ENCODE assay signal across 15 mouse cellular contexts in genomic region chr6:93150531-93150930, GRCm38 (mm10).
DNase-seq lines count a peak whose midpoint lies in the region; ATAC-seq and TF ChIP-seq lines count a peak whose summit lies in the region.
"Had no signal": no experiment of that assay in that cellular context is flagged by ENCODE, and none has a peak within 500 bp of the region (broad histone marks: within the 10 kb centered on the region; RNA-seq: fewer than 3 reads in every experiment).

No protein-coding gene starts in this region.

- ATAC-seq in lung, embryonic 14.5 days (ENCODE audit: insufficient read depth), result peak; percentile 87

- H3K27me3 ChIP-seq in heart, embryonic 10.5 days (ENCODE audit: insufficient read depth, poor library complexity, severe bottlenecking), result no peaks in the 10 kb centered on the region
- no peaks in the 10 kb centered on the region for H3K27me3 ChIP-seq in lung, embryonic 14.5 days (ENCODE audit: insufficient read depth, low read length)
- H3K27me3 ChIP-seq: heart, embryonic 15.5 days; midbrain, embryonic 12.5 days had no signal

- H3K9ac ChIP-seq in lung, embryonic 14.5 days, result no peak overlapping the region
- H3K9ac ChIP-seq: heart, embryonic 15.5 days; liver, embryonic 14.5 days; midbrain, embryonic 12.5 days had no signal

- H3K4me1 ChIP-seq in heart, embryonic 10.5 days, result 0 out of 2 replicates have a peak, but pooled peaks cover 6% of the 10 kb centered on the region
- H3K4me1 ChIP-seq in lung, embryonic 14.5 days (ENCODE audit: insufficient read depth), result 0 out of 2 replicates have a peak, but pooled peaks cover 6% of the 10 kb centered on the region
- H3K4me1 ChIP-seq: midbrain, embryonic 12.5 days had no signal

- peak; percentile 64 to 83 for DNase-seq in heart, adult 18-20 months
- DNase-seq in heart, embryonic 10.5 days (ENCODE audit: low spot score), result no peak
- peak; percentile 16 for DNase-seq in NIH3T3 (ENCODE audit: low read depth)
- peak; percentile 4 for DNase-seq in brain, adult 2 months (ENCODE audit: low read depth, low spot score)
- peak; percentile 88 for DNase-seq in lung, embryonic 14.5 days
- DNase-seq in retina, postnatal 1 day, result no peak
- DNase-seq in thymus, postnatal 14 days, result no peak
- no peak for DNase-seq in testis, postnatal 10 days (ENCODE audit: low spot score)
- DNase-seq: cerebellum, adult 2 months; embryo, embryonic 11 days; spleen, adult 18-20 months had no signal

- no peaks in the 10 kb centered on the region for H3K36me3 ChIP-seq in heart, embryonic 10.5 days
- no peaks in the 10 kb centered on the region for H3K36me3 ChIP-seq in lung, embryonic 14.5 days (ENCODE audit: insufficient read depth)
- H3K36me3 ChIP-seq: heart, embryonic 15.5 days; midbrain, embryonic 12.5 days had no signal

- no peak for TF ChIP-seq CTCF in lung, embryonic 14.5 days (IDR thresholded peaks at IDR 0.05; ENCODE audit: low read depth)

- WGBS in heart, embryonic 10.5 days, result 52% methylated on average over 2 of the region's 2 CpGs
- WGBS in lung, embryonic 14.5 days, result 20% methylated on average over 2 of the region's 2 CpGs

- no peaks in the 10 kb centered on the region for H3K9me3 ChIP-seq in heart, embryonic 10.5 days
- no peaks in the 10 kb centered on the region for H3K9me3 ChIP-seq in lung, embryonic 14.5 days (ENCODE audit: low read depth, low read length)
- H3K9me3 ChIP-seq: heart, embryonic 15.5 days; midbrain, embryonic 12.5 days had no signal

- H3K4me3 ChIP-seq in heart, embryonic 10.5 days, result no peak overlapping the region
- no peak overlapping the region for H3K4me3 ChIP-seq in lung, embryonic 14.5 days (ENCODE audit: low read depth, low read length)
- H3K4me3 ChIP-seq: heart, embryonic 15.5 days; layer of hippocampus, adult 2 months; midbrain, embryonic 12.5 days had no signal

- no peak overlapping the region for H3K27ac ChIP-seq in heart, embryonic 10.5 days
- peak overlapping the region; percentile 48; the same call in 1 of the 2 replicates for H3K27ac ChIP-seq in lung, embryonic 14.5 days (ENCODE audit: low read depth)
- H3K27ac ChIP-seq: heart, embryonic 15.5 days; layer of hippocampus, adult 2 months; liver, embryonic 14.5 days; midbrain, embryonic 12.5 days had no signal

- no peak overlapping the region for H3K4me2 ChIP-seq in lung, embryonic 14.5 days
- H3K4me2 ChIP-seq: heart, embryonic 15.5 days; midbrain, embryonic 12.5 days had no signal

Comparison
In these comparisons a context has a peak if more than half of its experiments do, and no peak if none do; other contexts are left out.
1. DNase-seq: peak in heart, adult 18-20 months (2 of 2), NIH3T3 (single experiment), brain, adult 2 months (single experiment) and lung, embryonic 14.5 days (single experiment); none in heart, embryonic 10.5 days (single experiment), retina, postnatal 1 day (single experiment), thymus, postnatal 14 days (single experiment) and testis, postnatal 10 days (single experiment).